Mouse (Mus musculus): ENCODE results near the gene Znrf3. TPM values are rescaled to one million over a fixed set of nuclear protein-coding genes. Genes with fewer than 3 reads are reported as not detected.

The Znrf3 gene
- polyA plus RNA-seq, 1 experiment: 2.2 TPM

- Histone ChIP-seq H3K4me3 (ENCODE audit: insufficient read depth, low read length) (no peak overlapping the region), H3K4me1 (ENCODE audit: control insufficient read depth, insufficient read depth, low read length) (peaks cover 20% of the 10 kb centered on the region), H3K27ac (ENCODE audit: insufficient read depth, low read depth, low read length) (no peak overlapping the region)
- TF ChIP-seq POLR2A (IDR thresholded peaks at IDR 0.05; ENCODE audit: borderline replicate concordance, low read depth, low read length) (no peak), CTCF (IDR thresholded peaks at IDR 0.05; ENCODE audit: low read depth, low read length) (no peak)
These were observed 18.3 kb downstream of the Znrf3 start for GRCm38 (mm10) chr11:5426317-5426716.

- TF ChIP-seq POLR2A (IDR thresholded peaks at IDR 0.05; ENCODE audit: borderline replicate concordance, low read depth, low read length) (no peak), CTCF (IDR thresholded peaks at IDR 0.05; ENCODE audit: low read depth, low read length) (no peak)
- Histone ChIP-seq H3K4me1 (ENCODE audit: control insufficient read depth, insufficient read depth, low read length) (peaks cover 11% of the 10 kb centered on the region), H3K4me3 (ENCODE audit: insufficient read depth, low read length) (no peak overlapping the region), H3K27ac (ENCODE audit: insufficient read depth, low read depth, low read length) (no peak overlapping the region)
These were observed 19.5 kb downstream of the Znrf3 start for GRCm38 (mm10) chr11:5425106-5425505.

- no peak overlapping the region for H3K27ac ChIP-seq (ENCODE audit: insufficient read depth, low read depth, low read length)
- peaks cover 3% of the 10 kb centered on the region for H3K4me1 ChIP-seq (ENCODE audit: control insufficient read depth, insufficient read depth, low read length)
- H3K4me3 ChIP-seq (ENCODE audit: insufficient read depth, low read length): no peak overlapping the region
- TF ChIP-seq CTCF (IDR thresholded peaks at IDR 0.05; ENCODE audit: low read depth, low read length): no peak
- no peak for TF ChIP-seq POLR2A (IDR thresholded peaks at IDR 0.05; ENCODE audit: borderline replicate concordance, low read depth, low read length)
These were observed 20.5 kb downstream of the Znrf3 start for GRCm38 (mm10) chr11:5424185-5424584.

- Histone ChIP-seq H3K4me3 (ENCODE audit: insufficient read depth, low read length) (no peak overlapping the region), H3K4me1 (ENCODE audit: control insufficient read depth, insufficient read depth, low read length) (peaks cover 3% of the 10 kb centered on the region), H3K27ac (ENCODE audit: insufficient read depth, low read depth, low read length) (no peak overlapping the region)
- TF ChIP-seq CTCF (IDR thresholded peaks at IDR 0.05; ENCODE audit: low read depth, low read length) (no peak), POLR2A (IDR thresholded peaks at IDR 0.05; ENCODE audit: borderline replicate concordance, low read depth, low read length) (no peak)
These were observed 21.6 kb downstream of the Znrf3 start for GRCm38 (mm10) chr11:5423000-5423399.

- H3K4me1 ChIP-seq (ENCODE audit: control insufficient read depth, insufficient read depth, low read length): peaks cover 3% of the 10 kb centered on the region
- no peak for TF ChIP-seq POLR2A (IDR thresholded peaks at IDR 0.05; ENCODE audit: borderline replicate concordance, low read depth, low read length)
- TF ChIP-seq CTCF (IDR thresholded peaks at IDR 0.05; ENCODE audit: low read depth, low read length): no peak
- H3K4me3 ChIP-seq (ENCODE audit: insufficient read depth, low read length): no peak overlapping the region
- no peak overlapping the region for H3K27ac ChIP-seq (ENCODE audit: insufficient read depth, low read depth, low read length)
These were observed 22.4 kb downstream of the Znrf3 start for GRCm38 (mm10) chr11:5422252-5422636.

- H3K27ac ChIP-seq (ENCODE audit: insufficient read depth, low read depth, low read length): no peak overlapping the region
These were observed 23.0 kb downstream of the Znrf3 start for GRCm38 (mm10) chr11:5421506-5422251.

GRCm38 (mm10) chr11:5415617-5416338, 28.9 kb downstream of the Znrf3 start:
- peaks cover 6% of the 10 kb centered on the region for H3K4me1 ChIP-seq (ENCODE audit: control insufficient read depth, insufficient read depth, low read length)
- TF ChIP-seq CTCF (IDR thresholded peaks at IDR 0.05; ENCODE audit: low read depth, low read length) (no peak), POLR2A (IDR thresholded peaks at IDR 0.05; ENCODE audit: borderline replicate concordance, low read depth, low read length) (no peak)
- no peak overlapping the region for H3K4me3 ChIP-seq (ENCODE audit: insufficient read depth, low read length)
- H3K27ac ChIP-seq (ENCODE audit: insufficient read depth, low read depth, low read length): no peak overlapping the region

More at GRCm38 (mm10) chr11:5421506-5422251, 23.0 kb downstream of the Znrf3 start:
- H3K4me3 ChIP-seq (ENCODE audit: insufficient read depth, low read length): no peak overlapping the region
- TF ChIP-seq CTCF (IDR thresholded peaks at IDR 0.05; ENCODE audit: low read depth, low read length): no peak
- TF ChIP-seq POLR2A (IDR thresholded peaks at IDR 0.05; ENCODE audit: borderline replicate concordance, low read depth, low read length): no peak
- peaks cover 3% of the 10 kb centered on the region for H3K4me1 ChIP-seq (ENCODE audit: control insufficient read depth, insufficient read depth, low read length)

GRCm38 (mm10) chr11:5414856-5415616, 29.6 kb downstream of the Znrf3 start:
- Histone ChIP-seq H3K4me3 (ENCODE audit: insufficient read depth, low read length) (no peak overlapping the region), H3K4me1 (ENCODE audit: control insufficient read depth, insufficient read depth, low read length) (peaks cover 6% of the 10 kb centered on the region), H3K27ac (ENCODE audit: insufficient read depth, low read depth, low read length) (no peak overlapping the region)
- TF ChIP-seq POLR2A (IDR thresholded peaks at IDR 0.05; ENCODE audit: borderline replicate concordance, low read depth, low read length): no peak
- TF ChIP-seq CTCF (IDR thresholded peaks at IDR 0.05; ENCODE audit: low read depth, low read length): no peak

- H3K4me3 ChIP-seq (ENCODE audit: insufficient read depth, low read length): no peak overlapping the region
- no peak for TF ChIP-seq CTCF (IDR thresholded peaks at IDR 0.05; ENCODE audit: low read depth, low read length)
- no peak for TF ChIP-seq POLR2A (IDR thresholded peaks at IDR 0.05; ENCODE audit: borderline replicate concordance, low read depth, low read length)
- H3K27ac ChIP-seq (ENCODE audit: insufficient read depth, low read depth, low read length): no peak overlapping the region
- peaks cover 6% of the 10 kb centered on the region for H3K4me1 ChIP-seq (ENCODE audit: control insufficient read depth, insufficient read depth, low read length)
These were observed 31.9 kb downstream of the Znrf3 start for GRCm38 (mm10) chr11:5412644-5413190.
